Mouse (Mus musculus) small intestine, adult 2 months (tissue): ENCODE measurements around the gene Gm9903. TPM values are rescaled to one million over a fixed set of nuclear protein-coding genes. Genes with fewer than 3 reads are reported as not detected.

Source experiments
- H3K27ac ChIP-seq: fragments of 200-500 bp; 2 replicates; pipeline ENCODE4 v1.5.1; 2012; ENCODE audit warnings: low read depth, low read length, control low read depth, inconsistent platforms; ENCODE audit not compliant: insufficient read depth
- H3K27me3 ChIP-seq: fragments of 200-500 bp; 2 replicates; pipeline ENCODE4 v1.6.1; 2012; ENCODE audit warnings: mild to moderate bottlenecking, moderate library complexity, low read length, inconsistent platforms; ENCODE audit not compliant: control insufficient read depth, insufficient read depth
- H3K36me3 ChIP-seq: fragments of 200-500 bp; 2 replicates; pipeline ENCODE4 v1.6.1; 2012; ENCODE audit warnings: mild to moderate bottlenecking, low read length, control low read depth, inconsistent platforms; ENCODE audit not compliant: control insufficient read depth, insufficient read depth
- H3K4me1 ChIP-seq: fragments of 200-500 bp; 2 replicates; pipeline ENCODE4 v1.6.1; 2012; ENCODE audit warnings: low read length, inconsistent platforms, mixed read lengths; ENCODE audit not compliant: control insufficient read depth, insufficient read depth, insufficient read length
- H3K4me3 ChIP-seq: fragments of 200-500 bp; 2 replicates; pipeline ENCODE4 v1.5.1; 2012; ENCODE audit warnings: low read depth, mild to moderate bottlenecking, control low read depth, inconsistent platforms, low read length, moderate library complexity
- CTCF ChIP-seq: fragments of 200-500 bp; IDR thresholded peaks from 2 replicates; pipeline ENCODE4 v1.5.1; 2012; ENCODE audit warnings: low read depth, mild to moderate bottlenecking, control low read depth, inconsistent platforms, low read length, moderate library complexity, mixed read lengths; ENCODE audit not compliant: insufficient replicate concordance, insufficient read length; ENCODE audit errors: extremely low read depth
- POLR2A ChIP-seq: fragments of 200-500 bp; IDR thresholded peaks from 2 replicates; pipeline ENCODE4 v1.6.1; 2012; ENCODE audit warnings: low read depth, mild to moderate bottlenecking, control low read depth, inconsistent platforms, low read length, moderate library complexity
- WGBS: fragments of 180-500 bp; shearing (Covaris S2); methylation state at CpG from one replicate; pipeline ENCODE4 v1.1.7; 2018; 5-methylcytosine and 5-hydroxymethylcytosine counted together
- polyA plus RNA-seq: library from polyadenylated mRNA; depleted of rRNA; stranded (reverse); fragments of >200 nt; gene quantifications from 2 replicates; pipeline ENCODE4 v1.2.3, GENCODE M21; 2012

The Gm9903 gene
- polyA plus RNA-seq, 1 experiment, result 0.27 TPM

GRCm38 (mm10) chr5:33606631-33607030 lies 23.1 kb upstream of the Gm9903 start:
- peaks cover 46% of the 10 kb centered on the region for H3K36me3 ChIP-seq
- H3K27me3 ChIP-seq, result no peaks in the 10 kb centered on the region
- TF ChIP-seq POLR2A (no peak), CTCF (no peak)
- WGBS, result 79% methylated on average over 7 of the region's 7 CpGs
- H3K27ac ChIP-seq, result no peak overlapping the region
- no peak overlapping the region for H3K4me3 ChIP-seq
- H3K4me1 ChIP-seq, result no peaks in the 10 kb centered on the region

DNA sequence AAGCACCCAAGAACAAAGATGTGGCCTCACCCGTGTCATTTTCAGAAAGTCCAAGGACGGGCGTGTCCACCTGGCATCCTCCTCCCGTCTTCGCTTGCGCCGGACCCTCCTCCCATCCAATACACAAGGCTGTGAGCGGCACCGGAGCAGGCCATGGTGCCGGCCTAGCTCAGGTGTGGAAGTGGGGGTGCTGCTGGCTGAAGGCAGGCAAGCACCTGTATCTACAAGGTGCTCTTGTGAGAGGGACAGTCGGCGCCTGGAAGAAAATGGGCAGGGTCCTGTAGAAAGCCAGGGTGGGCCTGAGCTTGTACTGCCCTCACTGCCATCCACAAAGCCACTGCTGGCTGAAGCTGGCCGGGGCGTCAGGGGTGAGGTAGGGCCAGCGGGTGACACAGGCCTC lies 22.3 kb upstream of the Gm9903 start:
- H3K4me1 ChIP-seq, result no peaks in the 10 kb centered on the region
- TF ChIP-seq CTCF, result no peak
- no peak for TF ChIP-seq POLR2A
- H3K36me3 ChIP-seq, result peaks cover 45% of the 10 kb centered on the region
- H3K4me3 ChIP-seq, result no peak overlapping the region
- WGBS, result 90% methylated on average over 15 of the region's 15 CpGs
- H3K27ac ChIP-seq, result no peak overlapping the region
- no peaks in the 10 kb centered on the region for H3K27me3 ChIP-seq

GRCm38 (mm10) chr5:33609226-33609625 lies 20.5 kb upstream of the Gm9903 start:
- no peak overlapping the region for H3K4me3 ChIP-seq
- WGBS, result 88% methylated on average over 1 of the region's 1 CpGs
- TF ChIP-seq CTCF, result no peak
- no peak for TF ChIP-seq POLR2A
- no peak overlapping the region for H3K27ac ChIP-seq
- no peaks in the 10 kb centered on the region for H3K27me3 ChIP-seq
- peaks cover 49% of the 10 kb centered on the region for H3K36me3 ChIP-seq
- H3K4me1 ChIP-seq, result no peaks in the 10 kb centered on the region

DNA sequence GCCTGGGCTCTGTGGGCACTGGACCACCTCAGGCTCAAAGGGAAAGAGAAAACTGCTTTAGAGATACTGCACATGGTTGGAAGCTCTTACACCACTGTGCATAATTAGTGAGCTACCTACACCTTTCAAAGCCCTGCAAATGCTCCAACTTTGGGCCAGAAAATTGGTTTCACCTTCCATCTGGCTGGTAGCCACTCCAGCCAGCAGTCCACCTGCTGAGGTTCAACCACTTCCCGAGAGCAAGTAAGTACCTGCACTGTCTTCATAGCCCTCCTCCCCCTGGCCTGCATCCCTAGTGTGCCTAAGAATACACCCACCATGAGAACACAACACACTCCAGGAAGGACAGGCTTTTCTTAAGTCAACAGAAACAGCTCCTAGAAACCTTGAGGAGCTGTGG lies 17.9 kb upstream of the Gm9903 start:
- no peak overlapping the region for H3K27ac ChIP-seq
- TF ChIP-seq POLR2A (no peak), CTCF (no peak)
- WGBS, result 85% methylated on average over 1 of the region's 1 CpGs
- H3K36me3 ChIP-seq, result peaks cover 48% of the 10 kb centered on the region
- no peak overlapping the region for H3K4me3 ChIP-seq
- H3K27me3 ChIP-seq, result no peaks in the 10 kb centered on the region
- H3K4me1 ChIP-seq, result no peaks in the 10 kb centered on the region

GRCm38 (mm10) chr5:33614391-33614790 lies 15.3 kb upstream of the Gm9903 start:
- no peaks in the 10 kb centered on the region; the same call in 1 of the 2 replicates for H3K4me1 ChIP-seq
- 92% methylated on average over 6 of the region's 6 CpGs for WGBS
- TF ChIP-seq POLR2A (no peak), CTCF (no peak)
- no peak overlapping the region for H3K4me3 ChIP-seq
- no peaks in the 10 kb centered on the region for H3K27me3 ChIP-seq
- no peak overlapping the region for H3K27ac ChIP-seq
- peaks cover 26% of the 10 kb centered on the region for H3K36me3 ChIP-seq

GRCm38 (mm10) chr5:33622671-33623070 lies 7.1 kb upstream of the Gm9903 start:
- 86% methylated on average over 2 of the region's 2 CpGs for WGBS
- H3K4me3 ChIP-seq, result no peak overlapping the region
- H3K27me3 ChIP-seq, result no peaks in the 10 kb centered on the region
- no peaks in the 10 kb centered on the region for H3K36me3 ChIP-seq
- no peak for TF ChIP-seq POLR2A
- TF ChIP-seq CTCF, result no peak
- H3K4me1 ChIP-seq, result no peaks in the 10 kb centered on the region; the same call in 1 of the 2 replicates
- H3K27ac ChIP-seq, result no peak overlapping the region

GRCm38 (mm10) chr5:33623766-33624165 lies 6.0 kb upstream of the Gm9903 start:
- H3K27ac ChIP-seq, result no peak overlapping the region
- no peak for TF ChIP-seq POLR2A
- no peak for TF ChIP-seq CTCF
- no peak overlapping the region for H3K4me3 ChIP-seq
- 80% methylated on average over 3 of the region's 3 CpGs for WGBS
- H3K27me3 ChIP-seq, result no peaks in the 10 kb centered on the region
- peaks cover 3% of the 10 kb centered on the region for H3K4me1 ChIP-seq
- no peaks in the 10 kb centered on the region for H3K36me3 ChIP-seq
